Mouse (Mus musculus) adrenal gland, adult 2 months (tissue): Measurements from ENCODE around the gene Trim33. TPM values are rescaled to one million over a fixed set of nuclear protein-coding genes. Genes with fewer than 3 reads are reported as not detected.

Source experiments
- DNase-seq: peaks from one replicate; pipeline ENCODE4 v3.0.0; 2021
- polyA plus RNA-seq: library from polyadenylated mRNA; depleted of rRNA; stranded (reverse); fragments of >200 nt; gene quantifications from 2 replicates; pipeline ENCODE4 v1.2.3, GENCODE M21; 2012; rRNA removed
- total RNA-seq, 2 experiments: library from RNA; stranded (reverse); gene quantifications; 2 replicates each; pipeline ENCODE4 v1.2.3; 2021

Trim33 gene
- total and polyA plus RNA-seq, 3 experiments, result 6.3 to 44.2 (median 30.8) TPM

- DNase-seq, result no peak
These were observed 118.4 kb downstream of the Trim33 start for GRCm38 (mm10) chr3:103397523-103397922.

GRCm38 (mm10) chr3:103400807-103401206 lies 121.7 kb downstream of the Trim33 start:
- DNase-seq, result no peak

GRCm38 (mm10) chr3:103401342-103402098 lies 122.4 kb downstream of the Trim33 start:
- DNase-seq, result no peak

GRCm38 (mm10) chr3:103402212-103402611 lies 123.1 kb downstream of the Trim33 start:
- DNase-seq, result no peak

GRCm38 (mm10) chr3:103405135-103405534 lies 126.0 kb downstream of the Trim33 start:
- DNase-seq, result no peak

GRCm38 (mm10) chr3:103405871-103406765 lies 127.0 kb downstream of the Trim33 start:
- peak; percentile 76 for DNase-seq

Other genes starting within 250 kb of the Trim33 start
- 10 to 100 TPM; 39.7 to 49.4 TPM for gene Nras, start 221.0 kb upstream of the Trim33 start, total RNA-seq
- gene Nras, start 221.0 kb upstream of the Trim33 start, polyA plus RNA-seq, result 4.8 and 6.5 TPM in 2 replicates
- gene Ampd1, start 205.3 kb upstream of the Trim33 start, total RNA-seq, result not detected
- gene Ampd1, start 205.3 kb upstream of the Trim33 start, polyA plus RNA-seq, result not detected in 2 replicates
- gene Dennd2c, start 176.7 kb upstream of the Trim33 start, total RNA-seq, result 1 to 10 TPM; 1.1 to 2.1 TPM
- 0.13 and 0.25 TPM in 2 replicates for gene Dennd2c, start 176.7 kb upstream of the Trim33 start, polyA plus RNA-seq
- 10 to 100 TPM; 53.5 to 56.0 TPM for gene Bcas2, start 107.6 kb upstream of the Trim33 start, total RNA-seq
- 13.6 and 16.8 TPM in 2 replicates for gene Bcas2, start 107.6 kb upstream of the Trim33 start, polyA plus RNA-seq